Mouse (Mus musculus): ENCODE data around the gene Pheta1.

GRCm38 (mm10) chr5:121858427-121858826, 9.6 kb downstream of the Pheta1 start:
- no peak for TF ChIP-seq CTCF (IDR thresholded peaks at IDR 0.05; ENCODE audit: low read depth)
- TF ChIP-seq EP300 (IDR thresholded peaks at IDR 0.05; ENCODE audit: low read depth) = no peak
